Mouse (Mus musculus): ENCODE results near the gene Rac1.
"Not testable (repeated sequence)": the region's sequence is repeated elsewhere in the genome, so short reads cannot be mapped to it uniquely, and the experiment has no call there.

Rac1 gene

GRCm38 (mm10) chr5:143525454-143526225 lies 2.2 kb downstream of the Rac1 start:
- DNase-seq (ENCODE audit: low spot score in 2 of 2) = no peak

DNA sequence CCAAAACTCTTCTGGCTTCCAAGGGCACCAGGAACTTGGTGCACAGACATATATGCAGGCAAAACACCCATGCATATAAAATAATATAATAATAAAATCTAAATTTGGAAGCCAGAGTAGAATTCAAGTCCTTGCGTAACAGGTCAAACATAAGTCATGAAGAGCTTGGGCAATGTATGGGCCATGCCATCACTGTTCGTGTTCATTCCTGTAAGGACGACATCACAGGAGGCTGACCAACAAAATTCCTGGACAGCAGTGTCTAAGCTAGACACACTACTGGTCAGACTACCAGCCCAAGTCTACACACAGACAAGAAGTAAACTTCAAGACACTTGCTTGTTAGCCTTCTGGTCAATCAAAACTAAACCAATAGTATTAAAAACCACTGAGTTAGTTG lies 5.0 kb downstream of the Rac1 start:
- DNase-seq (ENCODE audit: low spot score in 2 of 2) = no peak

- DNase-seq (ENCODE audit: low spot score in 2 of 2) = no peak
Observed at GRCm38 (mm10) chr5:143520415-143520814, 7.4 kb downstream of the Rac1 start.

GRCm38 (mm10) chr5:143518045-143518591 lies 9.7 kb downstream of the Rac1 start:
- no peak for DNase-seq (ENCODE audit: low spot score in 2 of 2)

DNA sequence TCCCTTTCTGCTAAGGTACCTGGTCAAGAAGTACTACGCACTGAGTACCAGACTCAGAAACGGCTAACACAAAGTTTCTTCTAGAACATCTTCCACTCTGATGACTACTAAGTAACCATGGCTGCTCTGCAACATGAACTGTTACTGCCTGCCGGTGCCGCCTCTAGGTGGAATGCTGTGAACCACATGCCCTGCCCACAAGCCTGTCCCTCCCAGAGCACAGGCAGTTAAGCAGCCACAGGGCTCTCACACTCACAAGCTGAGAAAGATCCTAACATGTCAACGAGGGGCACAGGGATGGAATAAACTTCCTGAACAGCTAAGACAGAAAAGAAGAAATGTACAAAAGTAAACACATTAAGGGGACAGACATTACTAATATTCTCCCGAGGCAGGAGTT lies 10.4 kb downstream of the Rac1 start:
- no peak for DNase-seq (ENCODE audit: low spot score in 2 of 2)

DNA sequence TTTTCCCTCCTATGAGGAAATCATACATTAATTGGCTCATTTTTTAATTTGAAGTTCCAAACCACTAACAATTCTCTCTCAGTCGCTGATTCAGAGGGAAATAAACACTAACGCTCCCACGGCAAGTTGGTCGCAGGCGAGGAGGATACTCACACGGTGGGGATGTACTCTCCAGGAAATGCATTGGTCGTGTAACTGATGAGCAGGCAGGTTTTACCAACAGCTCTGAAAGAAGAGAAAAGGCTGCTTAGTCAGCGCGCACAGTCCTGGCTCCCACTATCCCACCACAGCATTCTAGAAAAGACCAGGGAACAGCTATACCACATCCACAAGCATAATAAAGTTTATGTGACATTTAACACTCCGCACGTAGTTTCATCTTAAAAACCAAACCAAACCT lies 10.8 kb downstream of the Rac1 start:
- no peak for DNase-seq (ENCODE audit: low spot score in 2 of 2)

- no peak for DNase-seq (ENCODE audit: low spot score in 2 of 2)
Observed at GRCm38 (mm10) chr5:143514878-143515277, 13.0 kb downstream of the Rac1 start.

DNA sequence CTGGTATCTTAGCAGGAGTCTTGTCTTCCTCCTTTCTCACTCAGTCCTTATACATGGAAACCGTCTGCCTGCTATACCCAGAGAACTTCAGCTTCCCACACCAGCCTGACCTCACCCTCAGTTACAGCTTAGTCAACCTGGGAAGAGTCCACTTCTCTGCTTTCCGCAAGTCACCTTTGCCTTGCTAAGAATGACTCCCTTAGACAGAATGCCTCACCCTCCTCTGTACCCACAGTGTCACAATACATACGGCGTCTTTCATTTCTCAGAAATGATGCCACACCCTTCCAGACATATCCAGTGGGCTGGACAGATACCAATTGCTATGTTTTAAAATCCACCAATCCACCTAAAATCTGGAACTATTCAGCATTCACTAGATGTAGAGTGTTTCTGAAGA lies 15.5 kb downstream of the Rac1 start:
- DNase-seq (ENCODE audit: low spot score in 2 of 2) = no peak

DNA sequence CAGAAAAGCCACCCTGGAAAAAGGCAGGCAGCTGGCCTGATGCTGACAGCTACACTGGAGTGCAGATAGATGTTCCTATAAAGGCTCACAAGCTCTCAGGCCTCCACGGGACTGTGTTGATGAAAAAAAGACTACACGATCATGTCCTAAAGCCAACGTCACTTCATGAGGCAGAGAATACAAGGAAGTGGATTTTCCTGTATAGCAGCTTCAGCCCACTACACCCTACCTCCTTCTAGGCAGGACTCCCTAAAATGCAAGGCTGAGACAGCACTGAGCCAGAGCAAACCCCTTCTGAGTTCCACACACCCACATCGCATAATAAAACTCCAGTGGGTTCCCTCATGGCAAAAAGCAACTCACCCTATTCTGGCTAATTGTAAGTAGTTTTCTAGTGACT lies 16.3 kb downstream of the Rac1 start:
- DNase-seq (ENCODE audit: low spot score in 2 of 2) = no peak

DNA sequence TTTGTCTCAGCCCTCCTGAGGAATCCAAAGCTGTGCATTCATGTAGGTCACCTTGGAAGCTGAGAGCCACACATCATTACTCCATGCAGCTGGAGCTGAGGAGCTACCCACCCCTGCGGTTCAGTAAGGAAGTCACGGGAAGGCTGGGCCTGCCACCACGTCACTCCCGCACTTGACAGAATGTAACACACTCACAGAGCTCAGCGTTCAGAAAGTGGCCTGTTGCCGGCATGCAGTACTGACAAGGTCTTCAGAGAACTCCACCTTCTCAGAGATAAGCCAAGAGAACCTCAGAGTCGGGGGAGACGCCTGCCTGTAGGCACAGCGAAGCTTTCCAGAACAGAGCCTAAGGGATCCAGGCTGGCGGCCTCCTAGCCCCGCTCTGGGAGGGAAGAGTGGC lies 18.1 kb downstream of the Rac1 start:
- no peak for DNase-seq (ENCODE audit: low spot score in 2 of 2)

DNA sequence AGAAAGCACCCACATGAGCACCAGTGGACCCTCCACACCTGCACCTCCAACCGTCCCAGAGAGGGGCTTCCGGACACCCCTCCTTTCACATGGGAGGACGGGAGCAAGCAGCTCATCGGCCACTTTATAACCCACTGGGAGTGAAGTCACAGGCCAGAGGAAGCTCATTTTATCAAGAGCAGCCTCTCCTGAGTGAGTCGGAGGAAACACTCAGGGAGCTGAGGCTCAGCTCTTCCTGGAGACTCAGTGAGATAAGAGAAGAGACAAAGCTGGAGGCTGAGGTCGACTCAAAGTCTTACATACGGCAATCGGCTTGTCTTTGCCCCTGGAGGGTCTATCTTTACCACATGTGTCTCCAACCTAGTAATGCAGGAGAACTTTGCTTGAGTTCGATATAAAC lies 18.5 kb downstream of the Rac1 start:
- no peak for DNase-seq (ENCODE audit: low spot score in 2 of 2)

GRCm38 (mm10) chr5:143505545-143505944 lies 22.3 kb downstream of the Rac1 start:
- no peak for DNase-seq (ENCODE audit: low spot score in 2 of 2)

DNA sequence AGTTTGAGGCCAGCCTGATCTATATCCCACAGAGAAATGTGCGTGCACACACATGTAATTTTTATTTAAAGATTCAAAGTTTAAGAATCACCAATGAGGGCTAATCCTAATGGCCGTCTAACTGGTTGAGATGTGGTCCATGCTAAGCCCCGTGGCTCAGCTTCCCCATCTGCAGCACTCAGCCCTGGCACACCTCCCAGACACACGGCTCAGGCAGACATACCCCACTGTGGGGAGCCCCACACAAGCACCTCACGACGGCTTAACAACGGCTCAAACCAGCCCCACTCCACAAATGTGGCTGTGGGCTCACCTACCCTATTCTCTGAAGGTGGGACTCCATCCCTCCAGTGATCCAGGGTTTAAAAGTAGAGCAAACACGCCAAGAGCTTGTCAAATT lies 22.8 kb downstream of the Rac1 start:
- no peak for DNase-seq (ENCODE audit: low spot score in 2 of 2)

- DNase-seq (ENCODE audit: low spot score in 2 of 2) = no peak
Observed at GRCm38 (mm10) chr5:143504453-143504852, 23.4 kb downstream of the Rac1 start.

- no peak for DNase-seq (ENCODE audit: low spot score in 2 of 2)
Observed at GRCm38 (mm10) chr5:143503740-143504139, 24.1 kb downstream of the Rac1 start.

- no peak for DNase-seq (ENCODE audit: low spot score in 2 of 2)
Observed at GRCm38 (mm10) chr5:143502899-143503557, 24.8 kb downstream of the Rac1 start.

GRCm38 (mm10) chr5:143501649-143502048 lies 26.2 kb downstream of the Rac1 start:
- no peak for DNase-seq (ENCODE audit: low spot score in 2 of 2)

DNA sequence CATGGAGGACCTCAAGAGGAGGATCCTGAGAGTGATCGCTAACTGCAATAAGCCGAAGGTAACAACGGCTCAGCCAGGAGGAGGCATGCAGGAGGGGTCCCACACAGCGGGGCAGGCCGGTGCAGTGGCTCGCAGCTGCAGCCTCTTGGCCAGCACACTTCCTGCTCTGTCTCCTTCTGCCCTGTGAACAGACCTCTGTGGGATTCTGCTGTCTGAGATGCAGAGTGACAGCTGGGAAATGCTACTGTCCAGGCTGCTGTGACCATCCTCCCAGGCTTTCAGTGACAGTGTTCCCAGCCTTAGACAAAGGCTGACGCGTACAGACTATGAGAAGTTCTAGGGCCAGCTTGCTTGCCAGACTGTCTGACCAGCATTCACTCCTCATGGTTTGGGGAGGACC lies 26.7 kb downstream of the Rac1 start:
- DNase-seq (ENCODE audit: low spot score in 2 of 2) = no peak

GRCm38 (mm10) chr5:143500711-143501110 lies 27.1 kb downstream of the Rac1 start:
- DNase-seq (ENCODE audit: low spot score in 2 of 2) = not testable (repeated sequence)

GRCm38 (mm10) chr5:143499686-143500085 lies 28.1 kb downstream of the Rac1 start:
- DNase-seq (ENCODE audit: low spot score in 2 of 2) = no peak

- DNase-seq (ENCODE audit: low spot score in 2 of 2) = no peak
Observed at GRCm38 (mm10) chr5:143499197-143499596, 28.6 kb downstream of the Rac1 start.

DNA sequence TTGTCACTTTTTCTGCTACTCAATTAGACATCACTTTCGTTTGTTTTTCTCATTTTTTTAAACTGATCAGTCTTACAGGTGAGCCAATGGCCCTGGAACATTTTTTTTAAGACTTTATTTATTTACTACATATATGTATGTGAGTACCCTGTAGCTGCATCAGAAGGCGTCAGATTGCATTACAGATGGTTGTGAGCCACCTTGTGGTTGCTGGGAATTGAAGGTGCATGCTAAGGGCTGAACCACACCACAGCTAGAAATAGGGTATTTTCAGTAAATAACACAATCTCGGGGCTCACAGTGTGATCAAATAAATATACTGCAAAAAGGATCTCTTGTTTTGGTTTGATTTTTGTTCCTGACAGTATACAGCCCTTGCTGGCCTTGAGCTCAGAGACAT lies 30.4 kb downstream of the Rac1 start:
- DNase-seq (ENCODE audit: low spot score in 2 of 2) = no peak

DNA sequence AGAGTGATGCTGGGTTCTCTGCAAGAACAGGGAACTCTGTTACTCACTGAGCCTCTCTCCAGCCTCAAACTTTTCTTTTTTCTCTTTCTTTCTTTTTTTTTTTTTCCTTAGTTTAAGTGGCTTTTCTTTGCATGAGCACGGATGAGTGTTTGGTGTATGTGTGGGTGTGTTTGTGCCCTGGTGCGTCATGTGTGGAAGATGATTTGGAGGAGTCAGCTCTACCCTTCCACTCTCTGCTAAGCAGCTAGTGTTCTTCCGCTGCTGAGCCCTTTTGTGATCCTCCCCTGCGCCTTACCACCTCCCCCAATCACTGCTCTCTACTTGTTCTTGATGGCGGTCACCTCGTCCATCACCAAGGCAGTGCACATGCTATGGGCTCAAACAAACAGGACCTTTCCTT lies 32.1 kb downstream of the Rac1 start:
- no peak for DNase-seq (ENCODE audit: low spot score in 2 of 2)
